Mouse (Mus musculus): Measurements from ENCODE around the gene Foxp1. TPM values are rescaled to one million over a fixed set of nuclear protein-coding genes. Genes with fewer than 3 reads are reported as not detected.

The Foxp1 gene
- polyA plus RNA-seq, 1 experiment from 2014 or later: 121 TPM

GRCm38 (mm10) chr6:99484197-99484725, 38.3 kb downstream of the Foxp1 start:
- Histone ChIP-seq H3K4me1 (ENCODE audit: insufficient read depth, low read depth, low read length) (no peaks in the 10 kb centered on the region; the same call in 1 of the 2 replicates), H3K4me3 (ENCODE audit: low read depth, low read length) (no peak overlapping the region), H3K4me2 (replicated peaks; ENCODE audit: low read depth, low read length) (no peak overlapping the region), H3K27me3 (replicated peaks; ENCODE audit: insufficient read depth, low read length) (no peaks in the 10 kb centered on the region), H3K27ac (ENCODE audit: low read length) (no peak overlapping the region), H3K36me3 (ENCODE audit: insufficient read depth, low read length) (no peaks in the 10 kb centered on the region), H3K9me3 (ENCODE audit: low read length) (no peaks in the 10 kb centered on the region), H3K9ac (replicated peaks; ENCODE audit: low read depth) (no peak overlapping the region)
- 74% methylated on average over 7 of the region's 7 CpGs for WGBS
- ATAC-seq: no peak
- DNase-seq (ENCODE audit: low spot score): no peak
- no peak for TF ChIP-seq CTCF (IDR thresholded peaks at IDR 0.05)
- no peak for TF ChIP-seq EP300 (IDR thresholded peaks at IDR 0.05)

DNA sequence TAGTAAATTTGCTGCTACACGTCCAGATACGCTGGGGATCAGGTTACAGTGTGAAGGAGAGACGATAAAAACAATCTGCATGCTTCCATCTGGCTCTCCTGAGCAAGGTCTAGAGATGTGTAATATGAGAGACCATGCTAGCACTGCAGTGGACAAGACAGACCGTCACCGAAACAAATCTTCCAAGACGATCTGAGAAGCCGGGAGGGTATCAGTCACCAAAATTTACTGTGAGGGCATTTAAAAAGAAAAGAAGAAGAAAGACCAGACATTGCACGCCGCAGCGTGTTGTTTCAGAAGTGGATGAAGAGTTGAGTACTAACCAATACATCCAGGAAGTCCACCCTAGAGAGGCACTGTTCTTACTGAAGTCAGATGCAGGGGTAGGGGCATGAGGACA, 39.0 kb downstream of the Foxp1 start:
- no peak for ATAC-seq
- no peak overlapping the region for H3K9ac ChIP-seq (replicated peaks; ENCODE audit: low read depth)

DNA sequence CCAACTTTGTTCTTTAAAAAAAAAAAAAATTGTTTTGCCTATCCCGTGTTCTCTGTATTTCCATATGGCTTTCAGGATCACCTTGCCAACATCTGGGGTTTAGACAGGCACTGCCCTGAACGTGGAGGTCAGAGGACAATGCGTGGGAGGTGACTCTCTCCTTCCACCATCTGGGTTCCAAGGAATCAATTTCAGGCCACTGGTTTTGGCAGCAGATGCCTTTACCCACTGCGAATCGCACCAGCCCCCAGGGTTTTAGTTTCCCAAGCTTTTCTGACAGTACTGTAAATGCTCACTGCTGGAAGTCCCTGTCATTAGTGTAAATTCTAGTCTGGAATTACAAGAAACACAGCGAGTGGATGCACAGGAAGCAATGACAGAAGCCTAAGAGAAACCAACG, 41.0 kb downstream of the Foxp1 start:
- H3K9ac ChIP-seq (replicated peaks; ENCODE audit: low read depth): no peak overlapping the region
- no peaks in the 10 kb centered on the region for H3K4me1 ChIP-seq (ENCODE audit: insufficient read depth, low read depth, low read length)
- H3K4me3 ChIP-seq (ENCODE audit: low read depth, low read length): no peak overlapping the region
- H3K4me2 ChIP-seq (replicated peaks; ENCODE audit: low read depth, low read length): no peak overlapping the region
- no peaks in the 10 kb centered on the region for H3K36me3 ChIP-seq (ENCODE audit: insufficient read depth, low read length)
- H3K9me3 ChIP-seq (ENCODE audit: low read length): no peaks in the 10 kb centered on the region
- no peak overlapping the region for H3K27ac ChIP-seq (ENCODE audit: low read length)
- DNase-seq (ENCODE audit: low spot score): no peak
- 77% methylated on average over 7 of the region's 7 CpGs for WGBS
- no peak for ATAC-seq
- no peaks in the 10 kb centered on the region for H3K27me3 ChIP-seq (replicated peaks; ENCODE audit: insufficient read depth, low read length)
- TF ChIP-seq EP300 (IDR thresholded peaks at IDR 0.05) (no peak), CTCF (IDR thresholded peaks at IDR 0.05) (no peak)

More for the DNA sequence above, 39.0 kb downstream of the Foxp1 start:
- Histone ChIP-seq H3K4me3 (ENCODE audit: low read depth, low read length) (no peak overlapping the region), H3K36me3 (ENCODE audit: insufficient read depth, low read length) (no peaks in the 10 kb centered on the region), H3K4me1 (ENCODE audit: insufficient read depth, low read depth, low read length) (no peaks in the 10 kb centered on the region), H3K27me3 (replicated peaks; ENCODE audit: insufficient read depth, low read length) (no peaks in the 10 kb centered on the region), H3K9me3 (ENCODE audit: low read length) (no peaks in the 10 kb centered on the region), H3K4me2 (replicated peaks; ENCODE audit: low read depth, low read length) (no peak overlapping the region), H3K27ac (ENCODE audit: low read length) (no peak overlapping the region)
- WGBS: 76% methylated on average over 10 of the region's 10 CpGs
- TF ChIP-seq CTCF (IDR thresholded peaks at IDR 0.05) (no peak), EP300 (IDR thresholded peaks at IDR 0.05) (no peak)
- no peak for DNase-seq (ENCODE audit: low spot score)

- TF ChIP-seq EP300 (IDR thresholded peaks at IDR 0.05) (no peak), CTCF (IDR thresholded peaks at IDR 0.05) (no peak)
- Histone ChIP-seq H3K9me3 (ENCODE audit: low read length) (no peaks in the 10 kb centered on the region), H3K4me3 (ENCODE audit: low read depth, low read length) (no peak overlapping the region), H3K4me2 (replicated peaks; ENCODE audit: low read depth, low read length) (no peak overlapping the region), H3K27me3 (replicated peaks; ENCODE audit: insufficient read depth, low read length) (no peaks in the 10 kb centered on the region), H3K4me1 (ENCODE audit: insufficient read depth, low read depth, low read length) (no peaks in the 10 kb centered on the region), H3K36me3 (ENCODE audit: insufficient read depth, low read length) (no peaks in the 10 kb centered on the region), H3K27ac (ENCODE audit: low read length) (no peak overlapping the region), H3K9ac (replicated peaks; ENCODE audit: low read depth) (no peak overlapping the region)
- DNase-seq (ENCODE audit: low spot score) (no peak), ATAC-seq (no peak)
- 88% methylated on average over 13 of the region's 13 CpGs for WGBS
Observed at GRCm38 (mm10) chr6:99478873-99479650, 43.5 kb downstream of the Foxp1 start.

DNA sequence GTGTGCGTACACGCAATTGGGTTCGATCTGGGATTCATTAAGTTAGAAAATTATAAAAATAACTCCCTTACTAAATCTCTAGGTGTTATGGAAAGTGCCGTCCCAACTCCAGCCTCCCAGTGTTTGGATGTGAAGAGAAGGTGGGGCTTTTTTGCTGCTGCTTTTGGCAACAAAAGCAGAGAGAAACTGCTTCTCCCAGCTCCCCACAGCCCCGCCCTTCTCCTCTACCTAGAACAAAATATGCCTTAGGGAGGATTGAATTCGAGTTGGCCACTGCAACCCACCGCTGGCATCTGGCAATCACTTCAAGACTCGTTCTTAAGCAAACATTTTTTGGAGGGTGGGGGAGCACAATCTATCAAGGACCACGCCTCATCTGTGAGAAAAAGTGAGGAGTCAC, 47.5 kb downstream of the Foxp1 start:
- 76% methylated on average over 9 of the region's 9 CpGs for WGBS
- DNase-seq (ENCODE audit: low spot score) (no peak), ATAC-seq (no peak)
- Histone ChIP-seq H3K4me3 (ENCODE audit: low read depth, low read length) (no peak overlapping the region), H3K4me2 (replicated peaks; ENCODE audit: low read depth, low read length) (no peak overlapping the region), H3K36me3 (ENCODE audit: insufficient read depth, low read length) (no peaks in the 10 kb centered on the region), H3K4me1 (ENCODE audit: insufficient read depth, low read depth, low read length) (no peaks in the 10 kb centered on the region), H3K27ac (ENCODE audit: low read length) (no peak overlapping the region), H3K9ac (replicated peaks; ENCODE audit: low read depth) (no peak overlapping the region), H3K27me3 (replicated peaks; ENCODE audit: insufficient read depth, low read length) (no peaks in the 10 kb centered on the region), H3K9me3 (ENCODE audit: low read length) (no peaks in the 10 kb centered on the region)
- TF ChIP-seq EP300 (IDR thresholded peaks at IDR 0.05) (no peak), CTCF (IDR thresholded peaks at IDR 0.05) (no peak)

DNA sequence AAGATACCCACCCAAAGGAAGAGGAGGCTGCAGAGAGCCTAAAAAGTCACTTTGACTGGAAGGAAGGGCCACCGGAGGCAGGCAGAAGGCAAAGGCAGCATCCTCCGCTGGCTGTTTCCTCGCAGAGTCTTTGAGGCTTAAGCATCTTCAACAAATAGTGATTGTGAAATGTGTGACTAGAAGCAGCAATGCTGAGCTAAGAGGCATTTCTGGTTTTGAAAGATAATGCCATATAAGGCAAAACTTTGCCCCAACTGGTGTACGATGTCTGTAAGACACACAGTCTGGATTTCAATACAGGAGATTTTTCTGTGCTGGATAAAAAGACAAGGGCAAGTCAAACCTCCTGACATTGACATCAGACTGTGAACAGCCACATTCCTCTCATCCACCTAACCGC, 51.6 kb downstream of the Foxp1 start:
- ATAC-seq (peak; percentile 23), DNase-seq (ENCODE audit: low spot score) (peak; percentile 75)
- TF ChIP-seq CTCF (IDR thresholded peaks at IDR 0.05): no peak
- no peak for TF ChIP-seq EP300 (IDR thresholded peaks at IDR 0.05)
- 51% methylated on average over 5 of the region's 5 CpGs for WGBS
- H3K4me1 ChIP-seq (ENCODE audit: insufficient read depth, low read depth, low read length): no peaks in the 10 kb centered on the region
- no peak overlapping the region for H3K9ac ChIP-seq (replicated peaks; ENCODE audit: low read depth)
- H3K27me3 ChIP-seq (replicated peaks; ENCODE audit: insufficient read depth, low read length): no peaks in the 10 kb centered on the region
- H3K4me3 ChIP-seq (ENCODE audit: low read depth, low read length): no peak overlapping the region
- H3K9me3 ChIP-seq (ENCODE audit: low read length): no peaks in the 10 kb centered on the region
- no peaks in the 10 kb centered on the region for H3K36me3 ChIP-seq (ENCODE audit: insufficient read depth, low read length)
- H3K4me2 ChIP-seq (replicated peaks; ENCODE audit: low read depth, low read length): no peak overlapping the region
- H3K27ac ChIP-seq (ENCODE audit: low read length): no peak overlapping the region
